Mouse (Mus musculus): ENCODE measurements around the gene Duxf3.
"Not testable (repeated sequence)": the region's sequence is repeated elsewhere in the genome, so short reads cannot be mapped to it uniquely, and the experiment has no call there.

DNA sequence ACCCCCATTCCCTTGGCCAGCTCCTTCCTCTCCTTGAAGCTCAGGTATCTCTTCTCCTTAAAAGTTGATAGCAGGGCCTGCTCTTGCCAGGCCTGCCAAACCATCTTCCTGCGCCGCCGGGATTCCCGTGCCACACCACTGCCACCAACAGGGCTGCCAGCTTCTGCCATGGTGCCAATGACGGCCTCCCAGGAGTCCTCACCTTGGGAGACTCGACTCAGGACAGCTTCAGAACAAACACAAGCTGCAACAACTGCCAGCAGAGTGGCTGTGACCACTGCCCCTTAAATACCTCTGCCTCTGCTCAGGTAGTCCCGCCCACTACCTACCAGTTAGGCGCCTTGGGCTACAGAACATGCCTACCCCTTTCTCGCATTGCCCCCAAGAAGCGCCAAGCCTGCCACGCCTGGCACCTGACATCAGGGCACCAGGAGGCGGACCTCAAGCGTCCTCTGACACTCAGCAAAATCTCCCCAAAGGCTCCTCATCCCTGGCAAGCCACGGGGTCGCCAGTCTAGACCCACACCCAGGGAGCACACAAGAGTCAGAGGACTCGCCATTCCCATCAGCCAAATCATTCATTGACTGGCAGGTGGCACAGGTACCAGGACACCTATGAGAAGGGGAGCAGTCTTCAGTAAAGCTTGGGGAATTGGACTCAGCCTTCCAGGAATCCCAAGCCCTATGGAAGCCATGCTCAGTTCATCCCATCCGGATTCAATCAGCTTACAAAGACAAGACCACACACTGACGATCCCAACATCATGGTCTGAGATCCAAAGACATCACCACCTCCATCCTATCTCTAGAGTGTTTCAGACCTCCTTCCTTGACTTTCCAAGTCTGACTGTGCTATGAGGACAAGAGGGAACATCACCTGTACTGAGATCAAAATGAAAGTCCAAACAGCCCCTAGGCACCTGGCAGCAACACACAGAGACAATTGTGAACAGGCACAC is 7.4 kb downstream of the Duxf3 start, which contains the start of gene AW822073:
- TF ChIP-seq CTCF, EP300 (IDR thresholded peaks at IDR 0.05; ENCODE audit: low read depth): not testable (repeated sequence)
